In the genomic region with DNA sequence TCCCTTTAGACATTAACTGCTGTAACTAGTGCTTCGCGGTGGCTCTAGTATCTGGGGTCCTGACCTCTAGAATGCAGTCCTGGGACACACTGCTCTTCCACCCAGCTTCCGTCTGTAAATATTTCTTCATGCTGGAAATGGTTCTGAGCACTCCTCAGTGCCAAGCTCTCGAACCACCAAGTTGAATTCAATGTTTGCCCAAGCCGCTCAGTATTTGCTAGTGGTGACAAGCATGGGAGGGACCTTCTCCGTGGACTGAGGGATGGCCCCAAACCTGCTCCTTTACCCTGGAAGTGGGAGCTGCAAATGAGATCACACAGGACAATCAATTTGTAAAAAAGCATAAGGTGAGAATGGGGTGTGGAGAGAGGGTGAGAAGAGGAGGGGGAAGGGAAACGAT, we compare ENCODE assay signal across 7 mouse cellular contexts.
DNase-seq lines count a peak whose midpoint lies in the region; ATAC-seq and TF ChIP-seq lines count a peak whose summit lies in the region.

No protein-coding gene starts in this region.

- H3K4me1 ChIP-seq in ES-Bruce4 (ENCODE audit: control insufficient read depth, insufficient read depth, low read length) = peaks cover 5% of the 10 kb centered on the region
- H3K4me1 ChIP-seq in hindbrain, embryonic 16.5 days (ENCODE audit: control insufficient read depth, insufficient read depth, low read depth, low read length) = peaks cover 9% of the 10 kb centered on the region

- H3K36me3 ChIP-seq in ES-Bruce4 (ENCODE audit: control insufficient read depth, insufficient read depth, low read length, poor library complexity, severe bottlenecking) = no peaks in the 10 kb centered on the region
- H3K36me3 ChIP-seq in hindbrain, embryonic 16.5 days (ENCODE audit: control insufficient read depth, insufficient read depth, low read length) = no peaks in the 10 kb centered on the region

- no peak for TF ChIP-seq CTCF in ES-Bruce4 (IDR thresholded peaks at IDR 0.05; ENCODE audit: low read depth, low read length)

- H3K27ac ChIP-seq in ES-Bruce4 (ENCODE audit: insufficient read depth, low read length) = no peak overlapping the region
- H3K27ac ChIP-seq in hindbrain, embryonic 16.5 days (ENCODE audit: low read depth, low read length) = 0 out of 2 replicates have a peak overlapping the region, but pooled peaks have one; percentile 71

- H3K4me2 ChIP-seq in hindbrain, embryonic 16.5 days (ENCODE audit: low read length) = peak overlapping the region; percentile 61

- WGBS in hindbrain, embryonic 16.5 days = 79% methylated on average over 7 of the region's 7 CpGs

- TF ChIP-seq POLR2A in ES-Bruce4 (IDR thresholded peaks at IDR 0.05; ENCODE audit: insufficient read depth, low read length) = no peak

- H3K27me3 ChIP-seq in ES-Bruce4 (ENCODE audit: control insufficient read depth, insufficient read depth, low read length, poor library complexity, severe bottlenecking) = no peaks in the 10 kb centered on the region
- H3K27me3 ChIP-seq in hindbrain, embryonic 16.5 days (replicated peaks; ENCODE audit: control insufficient read depth, insufficient read depth, low read length) = no peaks in the 10 kb centered on the region

- no peak for TF ChIP-seq EP300 in ES-Bruce4 (IDR thresholded peaks at IDR 0.05; ENCODE audit: insufficient read depth, low read depth, low read length)

- H3K4me3 ChIP-seq in ES-Bruce4 (ENCODE audit: low read depth, low read length) = peak overlapping the region; percentile 12
- H3K4me3 ChIP-seq in hindbrain, embryonic 16.5 days (ENCODE audit: low read length) = no peak overlapping the region; the same call in 1 of the 2 replicates

- peak; percentile 35 for DNase-seq in ZHBTc4 (ENCODE audit: low read depth, low spot score)
- DNase-seq in lung, postnatal 36 days = peak; percentile 83
- DNase-seq in spleen, adult 12 weeks (ENCODE audit: low spot score) = no peak
- no peak for DNase-seq in B cell, adult 2 months
- DNase-seq in thymus, postnatal 4 days = no peak

- no peaks in the 10 kb centered on the region for H3K9me3 ChIP-seq in ES-Bruce4 (replicated peaks; ENCODE audit: control insufficient read depth, insufficient read depth, low read length, poor library complexity, severe bottlenecking)
- no peaks in the 10 kb centered on the region for H3K9me3 ChIP-seq in hindbrain, embryonic 16.5 days (ENCODE audit: control insufficient read depth, low read length)

- ATAC-seq in hindbrain, embryonic 16.5 days = peak; percentile 19

- peak overlapping the region; percentile 38 for H3K9ac ChIP-seq in ES-Bruce4 (ENCODE audit: low read depth, poor library complexity, severe bottlenecking)
- H3K9ac ChIP-seq in hindbrain, embryonic 16.5 days (ENCODE audit: low read depth, low read length) = peak overlapping the region; percentile 64

Comparison
In these comparisons a context has a peak if more than half of its experiments do, and no peak if none do; other contexts are left out.
1. DNase-seq: peak in ZHBTc4 (single experiment) and lung, postnatal 36 days (single experiment); none in spleen, adult 12 weeks (single experiment), B cell, adult 2 months (0 of 2) and thymus, postnatal 4 days (single experiment).